Mouse (Mus musculus): Measurements from ENCODE around the gene Bcan. TPM values are rescaled to one million over a fixed set of nuclear protein-coding genes. Genes with fewer than 3 reads are reported as not detected.

The Bcan gene
- total and polyA plus RNA-seq, 2 experiments from 2014 or later = 180 to 284 TPM

DNA sequence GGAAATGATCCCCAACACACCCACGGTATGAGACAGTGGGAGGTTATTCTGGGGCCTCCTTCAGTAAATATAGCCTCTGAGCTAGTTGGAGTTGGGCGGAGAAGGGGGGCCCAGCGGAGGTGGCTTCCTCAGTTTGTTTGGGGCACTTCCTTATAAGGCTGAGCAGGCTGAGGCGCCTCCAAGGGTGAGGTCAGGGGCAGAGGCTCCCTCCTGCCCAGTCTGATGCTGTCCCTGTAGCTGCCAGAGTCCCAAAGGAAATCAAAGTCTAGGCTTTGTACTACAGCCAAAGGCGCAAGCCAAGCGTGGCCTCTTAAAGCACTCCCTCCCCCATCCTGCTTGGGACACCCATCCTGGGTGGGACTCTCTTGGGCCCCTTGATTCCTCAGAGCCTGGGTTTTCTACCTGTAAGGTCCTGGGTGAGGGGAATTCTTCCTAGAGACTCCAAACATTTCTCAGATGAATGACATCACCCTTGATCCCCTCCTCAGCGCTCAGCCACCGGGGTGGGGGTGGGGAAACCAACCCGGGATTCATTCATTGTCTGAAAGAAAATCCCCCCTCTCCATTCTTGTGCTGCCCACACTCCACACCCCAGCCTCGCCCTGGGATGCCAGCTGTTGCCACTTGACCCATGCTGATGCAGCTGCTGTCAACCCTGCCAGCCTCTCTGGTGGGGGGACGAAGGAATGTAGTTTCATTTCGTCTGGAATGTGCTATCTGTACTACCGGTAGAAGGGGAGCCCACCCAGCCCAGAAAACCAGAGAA lies 17.0 kb downstream of the Bcan start:
- no peak for TF ChIP-seq CTCF (IDR thresholded peaks at IDR 0.05)

GRCm38 (mm10) chr3:87981894-87982835 lies 17.9 kb downstream of the Bcan start:
- H3K27me3 ChIP-seq (ENCODE audit: insufficient read depth, low read length) = no peaks in the 10 kb centered on the region

More for the DNA sequence above, 17.0 kb downstream of the Bcan start:
- Histone ChIP-seq H3K4me2 (ENCODE audit: low read depth, low read length, poor library complexity, severe bottlenecking) (no peak overlapping the region), H3K27me3 (ENCODE audit: insufficient read depth, low read length) (no peaks in the 10 kb centered on the region), H3K4me3 (ENCODE audit: low read depth, low read length) (no peak overlapping the region), H3K9ac (replicated peaks; ENCODE audit: low read length, poor library complexity, severe bottlenecking) (no peak overlapping the region), H3K27ac (ENCODE audit: low read depth, low read length) (no peak overlapping the region), H3K36me3 (ENCODE audit: insufficient read depth, low read length) (no peaks in the 10 kb centered on the region), H3K4me1 (ENCODE audit: insufficient read depth, low read length) (peaks cover 15% of the 10 kb centered on the region; the same call in 1 of the 2 replicates), H3K9me3 (ENCODE audit: low read length) (no peaks in the 10 kb centered on the region)
- ATAC-seq (ENCODE audit: low FRiP score) (no peak), DNase-seq (ENCODE audit: low spot score) (no peak)
- 15% methylated on average over 13 of the region's 13 CpGs for WGBS

GRCm38 (mm10) chr3:87981214-87981760 lies 18.7 kb downstream of the Bcan start:
- TF ChIP-seq CTCF (IDR thresholded peaks at IDR 0.05) = no peak
- 79% methylated on average over 6 of the region's 6 CpGs for WGBS

More at GRCm38 (mm10) chr3:87981894-87982835, 17.9 kb downstream of the Bcan start:
- Histone ChIP-seq H3K36me3 (ENCODE audit: insufficient read depth, low read length) (no peaks in the 10 kb centered on the region), H3K4me1 (ENCODE audit: insufficient read depth, low read length) (peaks cover 15% of the 10 kb centered on the region; the same call in 1 of the 2 replicates), H3K4me2 (ENCODE audit: low read depth, low read length, poor library complexity, severe bottlenecking) (no peak overlapping the region), H3K27ac (ENCODE audit: low read depth, low read length) (0 out of 2 replicates have a peak overlapping the region, but pooled peaks have one; percentile 18), H3K9ac (replicated peaks; ENCODE audit: low read length, poor library complexity, severe bottlenecking) (no peak overlapping the region), H3K9me3 (ENCODE audit: low read length) (no peaks in the 10 kb centered on the region), H3K4me3 (ENCODE audit: low read depth, low read length) (no peak overlapping the region)
- DNase-seq (ENCODE audit: low spot score) (no peak), ATAC-seq (ENCODE audit: low FRiP score) (no peak)
- 38% methylated on average over 12 of the region's 12 CpGs for WGBS
- no peak for TF ChIP-seq CTCF (IDR thresholded peaks at IDR 0.05)

GRCm38 (mm10) chr3:87980728-87981127 lies 19.3 kb downstream of the Bcan start:
- no peak overlapping the region for H3K4me3 ChIP-seq (ENCODE audit: low read depth, low read length)
- ATAC-seq (ENCODE audit: low FRiP score) = no peak
- H3K9me3 ChIP-seq (ENCODE audit: low read length) = no peaks in the 10 kb centered on the region
- no peak overlapping the region for H3K4me2 ChIP-seq (ENCODE audit: low read depth, low read length, poor library complexity, severe bottlenecking)
- H3K27ac ChIP-seq (ENCODE audit: low read depth, low read length) = no peak overlapping the region
- H3K36me3 ChIP-seq (ENCODE audit: insufficient read depth, low read length) = peaks cover 1% of the 10 kb centered on the region; the same call in 1 of the 2 replicates
- 65% methylated on average over 5 of the region's 5 CpGs for WGBS
- H3K4me1 ChIP-seq (ENCODE audit: insufficient read depth, low read length) = peaks cover 11% of the 10 kb centered on the region; the same call in 1 of the 2 replicates
- TF ChIP-seq CTCF (IDR thresholded peaks at IDR 0.05) = no peak
- no peak for DNase-seq (ENCODE audit: low spot score)
- no peak overlapping the region for H3K9ac ChIP-seq (replicated peaks; ENCODE audit: low read length, poor library complexity, severe bottlenecking)
- H3K27me3 ChIP-seq (ENCODE audit: insufficient read depth, low read length) = no peaks in the 10 kb centered on the region

More at GRCm38 (mm10) chr3:87981214-87981760, 18.7 kb downstream of the Bcan start:
- H3K9me3 ChIP-seq (ENCODE audit: low read length) = no peaks in the 10 kb centered on the region
- H3K27ac ChIP-seq (ENCODE audit: low read depth, low read length) = no peak overlapping the region
- no peak overlapping the region for H3K4me3 ChIP-seq (ENCODE audit: low read depth, low read length)
- no peak overlapping the region for H3K9ac ChIP-seq (replicated peaks; ENCODE audit: low read length, poor library complexity, severe bottlenecking)
- H3K4me2 ChIP-seq (ENCODE audit: low read depth, low read length, poor library complexity, severe bottlenecking) = no peak overlapping the region
- no peak for ATAC-seq (ENCODE audit: low FRiP score)
- peaks cover 11% of the 10 kb centered on the region; the same call in 1 of the 2 replicates for H3K4me1 ChIP-seq (ENCODE audit: insufficient read depth, low read length)
- no peaks in the 10 kb centered on the region for H3K36me3 ChIP-seq (ENCODE audit: insufficient read depth, low read length)
- no peak for DNase-seq (ENCODE audit: low spot score)
- H3K27me3 ChIP-seq (ENCODE audit: insufficient read depth, low read length) = no peaks in the 10 kb centered on the region

DNA sequence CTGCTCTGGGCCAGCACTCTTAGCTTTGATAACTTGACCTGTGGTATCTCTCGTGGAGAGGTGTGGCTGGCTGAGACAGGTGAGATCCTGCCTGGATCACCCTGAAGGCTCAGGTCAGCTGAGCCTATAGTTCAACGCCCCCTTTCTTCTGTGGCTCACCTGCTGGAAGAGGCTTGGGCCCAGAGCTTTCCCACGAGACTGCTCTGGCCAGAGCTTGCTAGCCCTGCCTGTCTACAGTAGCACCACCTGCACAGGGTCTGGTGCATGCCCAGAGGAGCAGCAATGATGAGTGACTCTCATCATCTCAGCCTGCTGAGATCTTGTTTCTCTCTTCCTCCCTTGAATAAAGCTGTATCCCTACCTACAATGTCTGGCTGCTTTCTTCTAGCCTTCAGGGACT lies 19.9 kb downstream of the Bcan start:
- no peak for TF ChIP-seq CTCF (IDR thresholded peaks at IDR 0.05)
- ATAC-seq (ENCODE audit: low FRiP score) = no peak
- H3K9ac ChIP-seq (replicated peaks; ENCODE audit: low read length, poor library complexity, severe bottlenecking) = no peak overlapping the region
- H3K27me3 ChIP-seq (ENCODE audit: insufficient read depth, low read length) = no peaks in the 10 kb centered on the region
- H3K4me2 ChIP-seq (ENCODE audit: low read depth, low read length, poor library complexity, severe bottlenecking) = no peak overlapping the region
- peaks cover 11% of the 10 kb centered on the region; the same call in 1 of the 2 replicates for H3K4me1 ChIP-seq (ENCODE audit: insufficient read depth, low read length)
- peaks cover 4% of the 10 kb centered on the region; the same call in 1 of the 2 replicates for H3K36me3 ChIP-seq (ENCODE audit: insufficient read depth, low read length)
- no peak overlapping the region for H3K27ac ChIP-seq (ENCODE audit: low read depth, low read length)
- no peak overlapping the region for H3K4me3 ChIP-seq (ENCODE audit: low read depth, low read length)
- 74% methylated on average over 3 of the region's 3 CpGs for WGBS
- H3K9me3 ChIP-seq (ENCODE audit: low read length) = no peaks in the 10 kb centered on the region
- no peak for DNase-seq (ENCODE audit: low spot score)

Data from midbrain, postnatal 0 days (tissue).